Mouse (Mus musculus) c-Kit-negative CD71-positive TER-119-positive erythroid progenitor cells, embryonic 14.5 days (primary cell): Measurements from ENCODE around the gene Sctr.
A peak's percentile ranks its signal among the peaks of the same experiment; 100 is the strongest.

Source experiments
- DNase-seq: peaks from one replicate; pipeline ENCODE4 v3.0.0-alpha.2; 2013; ENCODE audit warnings: low read depth, low spot score

The Sctr gene

DNA sequence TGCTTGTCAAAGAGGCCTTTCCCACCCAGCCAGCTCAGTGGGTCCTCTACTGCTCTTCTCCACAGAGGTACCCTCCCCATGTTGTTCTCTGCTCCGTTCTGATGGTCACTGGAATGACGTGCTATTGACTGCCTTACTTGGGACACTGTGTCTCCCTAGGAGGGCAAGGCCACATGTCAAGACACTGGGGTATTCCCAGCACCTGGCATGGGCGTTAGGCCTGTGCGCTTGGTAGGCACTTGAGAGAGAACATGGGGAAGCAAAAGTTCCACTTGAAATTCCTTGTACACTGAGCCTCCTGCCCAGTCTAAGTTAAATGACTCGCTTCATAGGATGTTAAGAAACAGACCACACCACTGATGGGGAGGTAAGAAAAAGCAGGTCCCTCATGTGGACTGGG, 62.4 kb downstream of the Sctr start:
- no peak for DNase-seq

GRCm38 (mm10) chr1:120070168-120070567, 63.5 kb downstream of the Sctr start:
- DNase-seq, result no peak

DNA sequence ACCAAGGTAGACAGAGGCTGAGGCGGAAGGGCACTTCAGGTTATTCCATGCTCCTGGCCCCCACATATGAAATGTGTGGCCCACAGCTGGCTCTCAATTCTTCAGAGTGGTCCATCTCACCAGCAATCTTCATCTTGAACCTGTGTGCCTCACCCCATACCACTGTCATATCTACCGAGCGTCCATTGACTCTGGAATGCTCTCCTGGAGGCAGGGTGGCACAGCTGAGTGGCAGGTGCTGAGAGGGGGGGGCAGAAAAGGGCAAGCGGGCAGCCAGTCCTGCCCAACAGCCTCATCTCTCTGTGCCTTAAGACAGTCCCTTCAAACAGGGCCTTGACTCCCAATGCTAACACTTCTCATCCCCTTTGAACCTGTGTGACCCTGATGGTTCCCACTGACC, 64.4 kb downstream of the Sctr start:
- DNase-seq, result no peak

- no peak for DNase-seq
Measured at GRCm38 (mm10) chr1:120072900-120073299, 66.2 kb downstream of the Sctr start.

DNA sequence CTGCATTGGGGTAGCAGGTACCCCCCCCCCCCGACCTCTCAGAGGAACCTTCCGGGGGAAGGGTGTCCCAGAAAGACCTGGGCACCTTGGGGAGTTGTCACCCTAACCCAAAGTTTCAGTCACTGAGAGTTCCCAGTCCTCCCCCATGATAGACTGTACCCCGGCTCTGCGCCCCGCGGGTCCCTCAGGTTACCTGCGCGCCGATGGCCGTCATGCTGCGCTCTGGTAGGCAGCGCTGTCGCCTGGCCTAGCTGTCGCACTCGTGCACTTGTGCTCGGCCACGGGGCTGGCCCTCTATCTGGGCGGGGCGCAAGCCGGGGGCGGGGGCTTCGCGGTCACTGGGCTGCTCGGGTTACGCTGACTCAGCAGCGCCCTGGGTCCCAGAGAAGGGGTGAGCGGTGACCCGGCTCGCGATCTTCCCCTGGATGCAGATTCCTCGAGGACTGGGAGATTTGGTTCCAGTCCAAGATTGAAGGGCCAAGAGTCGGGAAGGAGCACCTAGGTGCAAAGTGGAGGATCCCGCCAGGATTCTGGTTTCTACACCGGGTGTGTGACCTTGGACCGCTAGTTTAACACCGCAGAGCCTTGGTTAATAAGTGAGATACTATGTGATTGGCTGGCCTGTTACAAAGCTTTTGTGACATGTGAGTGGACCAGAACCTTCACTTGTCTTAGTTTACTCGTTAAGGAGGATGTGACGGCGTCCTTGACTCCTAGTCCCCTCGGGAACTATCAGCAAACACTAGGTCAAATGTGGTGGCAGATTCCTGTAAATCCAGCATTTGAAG, 67.0 kb downstream of the Sctr start, which contains the start of gene Tmem37:
TSS of gene Tmem37 (minus strand) at position 556 of the 788 bp plus-strand sequence.
- DNase-seq, result no peak

- DNase-seq, result no peak
Measured at GRCm38 (mm10) chr1:120074307-120074702, 67.6 kb downstream of the Sctr start.

DNA sequence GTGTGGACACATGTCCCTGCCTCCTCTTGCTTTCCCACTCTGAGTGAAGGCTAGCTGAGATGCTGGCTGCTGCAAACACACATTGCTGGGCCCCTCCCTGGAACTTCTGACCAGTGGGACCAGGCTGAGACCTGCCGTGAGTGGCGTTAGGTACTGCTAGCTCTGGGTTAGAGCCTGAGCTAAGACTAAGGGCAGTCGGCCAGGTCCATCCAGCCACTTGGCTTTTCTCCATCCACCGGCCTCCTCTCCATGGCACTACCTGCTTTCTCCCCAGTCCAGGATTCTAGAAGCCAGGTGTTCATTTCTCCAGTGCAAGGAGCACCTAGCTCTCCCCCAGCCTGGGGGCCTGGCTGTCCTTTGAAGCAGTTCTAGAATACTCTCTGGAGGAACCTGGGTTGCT, 68.2 kb downstream of the Sctr start:
- no peak for DNase-seq

DNA sequence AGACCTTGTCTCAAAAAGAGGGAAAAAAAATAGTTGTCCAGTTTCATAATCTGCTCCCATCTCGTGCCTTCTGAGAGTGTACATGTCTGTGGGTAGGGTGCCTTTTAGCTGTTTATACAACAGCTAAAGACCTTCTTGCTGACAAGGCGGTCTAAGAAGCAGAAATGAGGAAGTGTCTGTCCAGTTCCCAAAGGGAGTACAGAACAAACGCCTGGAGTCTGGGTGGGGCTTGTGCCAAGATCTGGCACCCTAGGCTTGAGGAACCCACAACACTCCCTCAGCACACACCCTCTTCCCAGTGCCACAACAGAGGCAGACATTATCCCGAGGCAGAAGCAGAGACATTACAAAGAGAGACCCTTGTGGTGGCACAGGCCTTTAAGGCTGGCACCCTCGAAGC, 68.8 kb downstream of the Sctr start:
- DNase-seq, result no peak

DNA sequence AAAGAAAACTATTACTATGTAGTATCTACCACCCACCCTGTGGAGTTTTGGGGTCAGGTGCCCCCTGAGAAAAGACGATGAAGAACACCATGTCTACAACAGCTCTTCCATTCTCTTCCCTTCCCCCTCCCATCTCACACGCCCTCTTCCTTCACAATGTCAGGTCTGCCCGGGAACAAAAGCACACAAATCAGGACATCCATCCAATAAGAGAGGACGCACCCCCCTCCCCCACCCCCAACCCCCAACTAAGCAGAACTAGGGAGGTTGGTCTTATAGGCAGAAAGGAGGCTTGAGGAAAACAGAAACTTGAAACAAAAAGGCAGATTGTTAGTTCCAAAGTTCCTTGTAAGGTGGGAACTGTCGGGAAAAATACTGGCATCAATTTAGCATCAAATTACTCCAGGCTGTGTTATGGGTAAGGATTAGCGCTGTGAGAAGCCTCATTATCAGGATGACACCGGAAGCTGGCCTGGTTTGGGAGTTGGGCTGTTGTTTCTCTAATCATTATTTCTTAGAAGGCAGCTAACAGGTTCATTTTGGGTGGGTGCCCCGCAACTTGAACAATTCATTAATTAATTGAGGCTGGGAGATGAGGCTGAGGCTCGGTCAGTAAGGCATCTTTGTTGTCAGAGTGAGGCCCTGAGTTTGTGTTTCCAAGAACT, 71.2 kb downstream of the Sctr start:
- no peak for DNase-seq

- no peak for DNase-seq
Measured at GRCm38 (mm10) chr1:120080632-120081031, 73.9 kb downstream of the Sctr start.

DNA sequence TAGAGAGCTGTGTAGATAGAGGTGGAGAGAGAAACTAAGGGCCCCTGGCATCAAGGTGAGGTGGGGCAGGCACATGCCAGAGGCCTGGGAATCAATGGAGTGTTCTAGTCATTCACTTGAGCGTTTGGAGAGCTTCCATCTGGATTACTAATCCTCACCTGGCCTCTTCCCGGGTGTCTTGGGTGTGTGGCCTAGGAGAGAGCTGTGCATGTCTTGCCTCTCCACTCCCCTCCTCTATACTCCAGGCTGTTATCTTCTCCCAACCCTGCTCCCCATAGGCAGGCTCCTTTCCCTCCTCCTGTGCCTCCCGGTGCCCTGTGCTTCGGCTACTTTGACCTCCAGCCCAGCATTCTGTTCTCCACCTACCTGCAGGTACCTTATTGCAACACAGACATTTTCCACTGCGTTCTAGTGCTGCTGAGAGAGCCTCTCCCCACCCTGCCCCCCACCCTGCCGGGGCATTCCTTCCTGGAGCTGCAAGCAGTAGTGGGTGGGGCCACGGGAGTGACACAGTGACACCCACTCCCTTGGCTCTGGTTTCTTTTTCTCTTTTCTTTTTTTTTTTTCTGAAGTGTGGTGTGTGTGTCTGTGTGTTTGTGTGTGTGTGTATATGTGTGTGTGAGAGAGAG, 76.4 kb downstream of the Sctr start:
- DNase-seq, result no peak

DNA sequence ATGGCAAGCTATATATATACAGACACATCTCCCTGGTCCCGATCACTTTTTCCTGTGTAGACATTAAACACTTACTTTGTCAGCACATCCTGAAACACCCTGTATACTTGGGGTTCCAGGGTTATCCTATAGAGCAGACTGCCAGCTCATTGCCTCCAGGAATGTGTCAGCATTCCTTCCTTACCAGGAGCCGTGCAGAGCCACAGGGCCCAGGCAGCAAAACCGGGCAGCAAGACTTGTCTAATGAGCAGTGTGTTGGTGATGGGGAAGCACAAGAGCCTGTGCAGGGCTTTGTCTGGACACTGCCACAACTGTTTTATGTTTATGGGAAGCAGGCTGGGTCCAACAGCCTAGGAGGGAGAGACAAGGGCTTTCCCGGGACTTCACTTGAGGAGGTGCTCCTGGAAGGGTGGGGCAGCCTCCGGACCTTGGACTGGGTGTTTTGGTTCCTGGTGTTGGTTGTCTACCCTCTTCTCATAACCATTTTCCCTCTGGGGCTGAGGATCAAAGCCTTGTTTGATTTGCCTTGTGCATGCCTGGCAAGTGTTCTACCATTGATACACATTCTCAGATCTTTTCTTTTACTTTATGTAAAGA, 77.3 kb downstream of the Sctr start:
- no peak for DNase-seq

GRCm38 (mm10) chr1:120085696-120086095, 79.0 kb downstream of the Sctr start:
- DNase-seq, result no peak

DNA sequence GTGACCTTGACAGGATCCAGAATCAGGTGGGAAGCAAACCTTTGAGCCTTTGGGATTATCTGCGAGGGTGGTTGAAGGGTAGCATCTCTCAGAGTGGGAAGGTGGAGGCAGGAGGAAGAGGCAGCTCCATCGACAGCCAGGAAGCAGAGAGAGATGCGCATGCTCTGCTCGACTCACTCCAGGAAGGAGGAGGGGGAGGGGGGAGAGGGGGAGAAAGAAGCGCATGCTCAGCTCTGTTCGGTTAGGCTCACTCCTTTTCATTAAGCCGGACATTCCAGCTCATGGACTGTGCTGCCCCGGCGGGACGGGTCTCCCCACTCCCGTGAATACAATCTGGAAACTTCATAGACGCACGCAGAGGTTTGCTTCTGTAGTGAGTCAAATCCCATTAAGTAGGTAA, 80.0 kb downstream of the Sctr start:
- DNase-seq, result no peak

- no peak for DNase-seq
Measured at GRCm38 (mm10) chr1:120089180-120089579, 82.5 kb downstream of the Sctr start.

DNA sequence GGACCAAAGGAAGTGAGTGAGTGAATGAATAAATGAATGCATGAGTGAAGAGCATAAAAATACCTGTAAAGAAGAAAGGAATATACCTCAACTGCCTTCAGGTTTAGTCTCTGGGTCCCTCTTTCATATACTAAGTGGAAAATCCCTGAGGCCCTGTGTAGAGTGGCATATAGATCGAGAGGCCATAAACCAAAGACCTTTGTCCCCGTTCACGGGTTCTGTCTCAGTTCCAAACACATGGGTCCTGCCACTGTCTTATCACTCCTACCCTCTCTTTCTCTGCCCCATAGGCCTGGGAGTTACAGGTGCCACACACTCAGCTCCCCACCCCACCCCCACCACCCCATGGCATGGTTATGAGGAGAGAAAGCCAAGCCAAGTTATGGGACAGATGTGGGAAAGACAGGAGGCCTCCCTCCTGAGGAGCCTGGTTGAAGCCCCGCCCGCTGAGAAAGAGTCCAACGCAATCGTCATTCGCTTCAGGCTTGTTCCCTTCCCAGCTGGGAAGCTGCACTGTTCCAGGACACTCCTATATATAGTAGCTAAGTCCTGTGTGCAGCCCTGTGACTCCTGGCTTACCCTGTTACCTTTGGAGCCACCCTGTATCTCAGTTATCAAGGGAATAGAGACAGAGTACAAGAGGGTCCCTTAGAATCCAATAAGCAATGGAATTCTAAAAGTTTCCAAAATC, 84.3 kb downstream of the Sctr start:
- no peak for DNase-seq

GRCm38 (mm10) chr1:120093482-120094134, 86.9 kb downstream of the Sctr start:
- peak; percentile 47 for DNase-seq

GRCm38 (mm10) chr1:120094920-120095319, 88.2 kb downstream of the Sctr start:
- no peak for DNase-seq

DNA sequence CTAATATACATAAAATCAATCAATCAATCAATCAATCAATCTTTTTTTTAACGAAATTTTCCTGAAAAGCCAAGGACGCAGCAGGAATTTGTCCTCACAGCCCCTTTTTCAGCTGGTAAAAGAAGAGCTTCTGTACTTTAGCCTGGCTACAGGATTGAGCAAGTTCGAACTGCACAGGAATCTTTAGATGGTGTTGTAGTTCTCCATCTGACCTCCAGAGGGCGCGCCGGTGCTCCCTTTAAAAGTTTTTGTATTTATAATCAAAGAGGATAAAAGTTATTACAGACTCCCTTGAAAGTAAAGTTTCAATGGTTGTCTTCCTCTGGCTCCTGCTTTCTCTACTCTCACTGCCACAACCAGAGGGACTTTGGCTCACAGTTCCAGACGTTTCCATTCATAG, 91.6 kb downstream of the Sctr start:
- DNase-seq, result no peak

DNA sequence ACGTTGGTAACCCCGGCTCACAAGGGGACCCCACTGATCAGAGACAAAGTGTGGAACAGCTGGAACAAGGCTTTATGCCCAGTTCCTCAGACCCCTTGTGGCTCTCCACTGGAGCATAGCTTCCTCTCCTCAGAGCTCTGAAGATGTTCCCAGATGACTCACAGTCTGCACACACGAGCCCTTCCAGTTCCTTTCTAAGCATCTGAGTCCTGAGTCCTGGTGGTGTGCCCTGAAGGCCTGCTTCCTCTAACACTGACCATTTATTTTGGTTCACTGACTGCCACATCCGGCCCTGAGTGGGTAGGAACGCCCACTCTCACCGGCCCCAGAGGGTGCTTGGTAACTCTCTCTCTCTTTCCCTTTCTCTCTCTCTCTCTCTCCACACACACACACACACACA, 92.8 kb downstream of the Sctr start:
- DNase-seq, result no peak
